Mouse (Mus musculus) heart, postnatal 0 days (tissue): ENCODE data around the gene Neurl1a. TPM values are rescaled to one million over a fixed set of nuclear protein-coding genes. Genes with fewer than 3 reads are reported as not detected.

Experiments used
- ATAC-seq: fragments of 200-750 bp; cut with Nextera tagmentation; 2 replicates; pipeline ENCODE4 v1.8.0; 2017; ENCODE audit warnings: low read depth, moderate number of reproducible peaks, moderate library complexity; ENCODE audit not compliant: insufficient read depth
- DNase-seq: peaks from one replicate; pipeline ENCODE4 v3.0.0-alpha.2; 2016; ENCODE audit warnings: low spot score
- H3K27ac ChIP-seq: fragments of 300-500 bp; sonication (generic); 2 replicates; pipeline ENCODE4 v1.5.1; 2014; ENCODE audit warnings: low read depth, mild to moderate bottlenecking
- H3K27me3 ChIP-seq: fragments of 300-500 bp; sonication (generic); 2 replicates; pipeline ENCODE4 v1.6.1; 2014; ENCODE audit warnings: low read length, mixed read lengths; ENCODE audit not compliant: control insufficient read depth, insufficient read depth
- H3K36me3 ChIP-seq: fragments of 300-500 bp; sonication (generic); replicated peaks from 2 replicates; pipeline ENCODE4 v1.6.1; 2014; ENCODE audit warnings: low read length, mixed read lengths; ENCODE audit not compliant: control insufficient read depth, insufficient read depth
- H3K4me1 ChIP-seq: fragments of 300-500 bp; sonication (generic); 2 replicates; pipeline ENCODE4 v1.6.1; 2014; ENCODE audit warnings: antibody characterized with exemption; ENCODE audit not compliant: control insufficient read depth, insufficient read depth
- H3K4me2 ChIP-seq: fragments of 300-500 bp; sonication (generic); 2 replicates; pipeline ENCODE4 v1.6.1; 2014; ENCODE audit warnings: low read depth, mild to moderate bottlenecking, low read length, moderate library complexity
- H3K4me3 ChIP-seq: fragments of 300-500 bp; sonication (generic); 2 replicates; pipeline ENCODE4 v1.5.1; 2014; ENCODE audit warnings: low read depth, low read length
- H3K9ac ChIP-seq: fragments of 300-500 bp; sonication (generic); replicated peaks from 2 replicates; pipeline ENCODE4 v1.6.1; 2014; ENCODE audit warnings: low read depth, low read length, mixed read lengths
- H3K9me3 ChIP-seq: fragments of 300-500 bp; sonication (generic); replicated peaks from 2 replicates; pipeline ENCODE4 v1.6.1; 2016; ENCODE audit warnings: low read length; ENCODE audit not compliant: control insufficient read depth
- CTCF ChIP-seq: IDR thresholded peaks from 2 replicates; pipeline ENCODE4 v1.5.1; 2016; ENCODE audit warnings: antibody characterized with exemption, control low read depth, low read depth
- EP300 ChIP-seq: IDR thresholded peaks from 2 replicates; pipeline ENCODE4 v1.6.1; 2016; ENCODE audit warnings: antibody characterized with exemption, low read depth
- WGBS: fragments of 180-500 bp; shearing (Covaris S2); extraction: QIAGEN DNeasy Blood & Tissue Kit; methylation state at CpG from one replicate; pipeline ENCODE4 v1.1.7; 2014; 5-methylcytosine and 5-hydroxymethylcytosine counted together
- polyA plus RNA-seq: library from polyadenylated mRNA; unstranded; fragments of >200 nt; fragmentation: Nextera tagmentation; extraction: Ambion mirVana; gene quantifications from 2 replicates; pipeline ENCODE4 v1.2.1, GENCODE M21; 2015
- total RNA-seq: library from RNA; depleted of rRNA; stranded (reverse); fragments of >200 nt; gene quantifications from 2 replicates; pipeline ENCODE4 v1.2.3, GENCODE M21; 2014; ENCODE audit warnings: low replicate concordance

Neurl1a gene
- total and polyA plus RNA-seq, 2 experiments from 2014 or later: 0.27 to 1.8 TPM

GRCm38 (mm10) chr19:47221500-47222153 lies 43.0 kb downstream of the Neurl1a start:
- Histone ChIP-seq H3K4me1 (no peaks in the 10 kb centered on the region), H3K4me2 (no peak overlapping the region), H3K27ac (no peak overlapping the region), H3K36me3 (no peaks in the 10 kb centered on the region), H3K9ac (no peak overlapping the region), H3K4me3 (no peak overlapping the region), H3K9me3 (no peaks in the 10 kb centered on the region), H3K27me3 (no peaks in the 10 kb centered on the region)
- DNase-seq (no peak), ATAC-seq (no peak)
- WGBS: 71% methylated on average over 7 of the region's 7 CpGs
- TF ChIP-seq EP300 (no peak), CTCF (no peak)

GRCm38 (mm10) chr19:47222154-47222840 lies 43.7 kb downstream of the Neurl1a start:
- no peak overlapping the region for H3K4me2 ChIP-seq
- DNase-seq (no peak), ATAC-seq (no peak)
- no peaks in the 10 kb centered on the region for H3K4me1 ChIP-seq
- no peak overlapping the region for H3K4me3 ChIP-seq
- H3K9ac ChIP-seq: no peak overlapping the region
- TF ChIP-seq EP300: no peak
- no peak for TF ChIP-seq CTCF
- no peak overlapping the region for H3K27ac ChIP-seq
- H3K9me3 ChIP-seq: no peaks in the 10 kb centered on the region
- no peaks in the 10 kb centered on the region for H3K27me3 ChIP-seq
- WGBS: 85% methylated on average over 8 of the region's 8 CpGs
- no peaks in the 10 kb centered on the region for H3K36me3 ChIP-seq

- no peaks in the 10 kb centered on the region for H3K27me3 ChIP-seq
- no peaks in the 10 kb centered on the region for H3K4me1 ChIP-seq
- 46% methylated on average over 15 of the region's 15 CpGs for WGBS
- DNase-seq: no peak
- TF ChIP-seq CTCF: no peak
- TF ChIP-seq EP300: no peak
- H3K4me3 ChIP-seq: no peak overlapping the region
- H3K27ac ChIP-seq: no peak overlapping the region
- H3K4me2 ChIP-seq: no peak overlapping the region
- no peak overlapping the region for H3K9ac ChIP-seq
- H3K9me3 ChIP-seq: no peaks in the 10 kb centered on the region
- ATAC-seq: no peak; the same call in 1 of the 2 replicates
- H3K36me3 ChIP-seq: no peaks in the 10 kb centered on the region
Observed at GRCm38 (mm10) chr19:47222841-47223557, 44.4 kb downstream of the Neurl1a start.

GRCm38 (mm10) chr19:47224743-47225142 lies 46.1 kb downstream of the Neurl1a start:
- Histone ChIP-seq H3K4me3 (no peak overlapping the region), H3K4me1 (0 out of 2 replicates have a peak, but pooled peaks cover 8% of the 10 kb centered on the region), H3K27ac (no peak overlapping the region), H3K9me3 (no peaks in the 10 kb centered on the region), H3K9ac (no peak overlapping the region), H3K27me3 (no peaks in the 10 kb centered on the region), H3K36me3 (no peaks in the 10 kb centered on the region), H3K4me2 (no peak overlapping the region)
- TF ChIP-seq EP300: no peak
- no peak for TF ChIP-seq CTCF
- 72% methylated on average over 4 of the region's 4 CpGs for WGBS
- DNase-seq: no peak
- no peak for ATAC-seq

GRCm38 (mm10) chr19:47225791-47226190 lies 47.2 kb downstream of the Neurl1a start:
- Histone ChIP-seq H3K27ac (no peak overlapping the region), H3K4me1 (0 out of 2 replicates have a peak, but pooled peaks cover 8% of the 10 kb centered on the region), H3K4me2 (no peak overlapping the region), H3K27me3 (no peaks in the 10 kb centered on the region), H3K9ac (no peak overlapping the region), H3K4me3 (no peak overlapping the region), H3K36me3 (no peaks in the 10 kb centered on the region), H3K9me3 (no peaks in the 10 kb centered on the region)
- no peak for ATAC-seq
- TF ChIP-seq CTCF: no peak
- TF ChIP-seq EP300: no peak
- 77% methylated on average over 5 of the region's 5 CpGs for WGBS
- DNase-seq: no peak
